Mouse (Mus musculus): Measurements from ENCODE around the gene Adcy9. TPM values are rescaled to one million over a fixed set of nuclear protein-coding genes. Genes with fewer than 3 reads are reported as not detected.

Gene Adcy9
- polyA plus RNA-seq, 1 experiment from 2014 or later = 0.66 TPM

DNA sequence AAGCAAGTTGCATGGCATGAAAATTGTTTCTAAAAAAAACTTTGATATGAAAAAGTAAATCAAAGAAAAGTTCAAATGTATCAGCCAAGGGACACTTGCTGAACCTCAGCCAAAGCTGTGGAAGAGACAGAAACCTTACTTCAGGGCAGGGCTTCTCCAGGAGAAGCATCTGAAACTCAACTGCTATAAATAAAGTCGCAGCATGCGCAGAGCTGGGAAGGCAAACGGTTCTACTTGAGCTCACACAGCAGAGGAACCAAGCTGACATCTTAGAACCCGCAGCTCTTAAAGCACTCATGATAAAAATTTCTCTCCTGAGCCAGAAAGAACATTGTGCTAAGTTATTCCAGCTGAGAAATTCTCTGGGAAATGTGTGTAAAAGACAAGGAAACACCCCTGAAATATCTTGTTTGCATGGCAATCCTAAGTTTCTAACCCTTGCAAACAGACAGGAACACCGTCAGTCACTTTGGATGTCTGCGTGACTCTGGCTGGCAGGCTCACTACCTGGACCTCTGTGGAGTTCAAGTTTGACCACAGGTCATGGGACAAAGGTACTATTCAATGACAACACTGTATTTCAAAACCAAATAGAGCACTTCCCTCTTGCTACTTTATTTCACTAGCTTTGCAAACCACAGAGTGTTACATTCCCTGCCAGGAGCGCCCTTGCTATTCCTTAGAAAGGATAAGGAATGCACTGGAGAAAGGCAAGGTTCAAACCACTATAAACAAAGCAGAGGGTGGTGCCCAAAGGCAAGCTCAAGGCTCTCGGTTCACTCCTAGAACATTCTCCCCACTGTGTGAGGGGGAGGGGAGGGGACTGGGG is 15.2 kb downstream of the Adcy9 start:
- DNase-seq (no peak), ATAC-seq (ENCODE audit: low read depth) (peak; percentile 30; the same call in 1 of the 2 replicates)
- no peak overlapping the region for H3K9ac ChIP-seq
- no peaks in the 10 kb centered on the region for H3K9me3 ChIP-seq (replicated peaks)
- 63% methylated on average over 8 of the region's 8 CpGs for WGBS (ENCODE audit: insufficient replicate concordance)
- peaks cover 42% of the 10 kb centered on the region for H3K4me1 ChIP-seq (replicated peaks)
- no peaks in the 10 kb centered on the region for H3K27me3 ChIP-seq
- H3K36me3 ChIP-seq = no peaks in the 10 kb centered on the region
- H3K4me2 ChIP-seq = no peak overlapping the region
- H3K27ac ChIP-seq = no peak overlapping the region
- H3K4me3 ChIP-seq (replicated peaks) = no peak overlapping the region

DNA sequence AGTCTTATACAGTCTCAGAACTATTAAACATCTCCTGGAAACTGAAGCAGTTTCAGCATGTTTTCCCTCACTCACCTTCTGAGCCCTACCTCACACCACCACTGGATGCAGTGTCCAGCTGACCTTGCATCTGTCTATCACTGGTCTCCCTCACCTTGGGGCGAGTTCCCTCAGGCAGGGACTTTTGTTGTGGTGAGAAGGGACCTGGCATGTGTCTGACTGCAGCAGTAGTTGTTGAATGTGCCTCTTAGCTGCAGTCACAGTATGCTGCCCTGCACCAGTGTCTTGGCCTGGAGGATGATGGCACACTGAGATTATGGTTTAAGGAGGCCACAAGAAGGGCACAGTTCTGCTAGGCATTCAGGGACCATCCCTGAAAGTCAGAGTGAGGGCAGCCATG is 19.2 kb downstream of the Adcy9 start:
- Histone ChIP-seq H3K27ac (no peak overlapping the region), H3K36me3 (no peaks in the 10 kb centered on the region), H3K4me2 (no peak overlapping the region), H3K9me3 (replicated peaks) (no peaks in the 10 kb centered on the region), H3K27me3 (no peaks in the 10 kb centered on the region), H3K4me3 (replicated peaks) (no peak overlapping the region), H3K9ac (no peak overlapping the region), H3K4me1 (replicated peaks) (peaks cover 36% of the 10 kb centered on the region)
- DNase-seq (no peak), ATAC-seq (ENCODE audit: low read depth) (no peak)
- WGBS (ENCODE audit: insufficient replicate concordance) = 49% methylated on average over 1 of the region's 1 CpGs

DNA sequence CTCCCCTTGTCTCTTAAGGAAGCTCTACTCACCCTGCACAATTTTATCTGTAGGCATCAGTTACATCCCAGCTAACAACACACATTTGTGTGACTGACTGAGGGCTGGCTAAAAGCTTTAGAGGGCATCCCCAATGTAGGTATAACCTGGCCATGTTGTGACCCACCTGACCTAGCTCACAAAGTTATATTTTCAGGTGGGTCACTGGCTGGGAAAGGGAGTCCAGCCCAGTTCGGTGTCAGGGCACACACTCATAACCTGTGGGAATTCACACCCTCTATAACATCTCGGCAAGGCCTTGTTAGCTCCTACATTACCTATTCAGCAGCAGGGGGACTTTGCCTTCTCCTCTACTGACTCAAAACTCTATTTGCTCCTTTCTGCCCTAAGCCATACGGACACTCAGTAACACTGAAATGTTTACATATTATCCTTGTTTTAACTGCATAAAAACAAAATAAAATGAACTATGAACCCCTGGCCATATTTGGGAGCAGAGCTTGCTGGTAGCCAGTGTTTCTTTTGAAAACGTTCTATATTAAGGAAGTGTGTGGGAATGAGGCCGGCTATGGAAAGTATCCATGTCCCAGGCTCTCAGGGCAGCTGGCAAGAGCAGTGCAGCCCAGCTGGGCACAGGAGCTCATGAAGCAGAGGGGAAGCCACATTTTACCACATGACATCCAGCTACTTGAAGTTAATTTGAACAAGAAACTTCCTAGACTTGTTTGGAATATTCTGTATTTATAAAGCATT is 20.7 kb downstream of the Adcy9 start:
- WGBS (ENCODE audit: insufficient replicate concordance) = 66% methylated on average over 5 of the region's 5 CpGs
- ATAC-seq (ENCODE audit: low read depth) = no peak
- Histone ChIP-seq H3K4me2 (no peak overlapping the region), H3K36me3 (no peaks in the 10 kb centered on the region), H3K27me3 (no peaks in the 10 kb centered on the region), H3K27ac (no peak overlapping the region), H3K4me3 (replicated peaks) (no peak overlapping the region), H3K9me3 (replicated peaks) (no peaks in the 10 kb centered on the region), H3K9ac (no peak overlapping the region), H3K4me1 (replicated peaks) (peaks cover 27% of the 10 kb centered on the region)
- DNase-seq = no peak

DNA sequence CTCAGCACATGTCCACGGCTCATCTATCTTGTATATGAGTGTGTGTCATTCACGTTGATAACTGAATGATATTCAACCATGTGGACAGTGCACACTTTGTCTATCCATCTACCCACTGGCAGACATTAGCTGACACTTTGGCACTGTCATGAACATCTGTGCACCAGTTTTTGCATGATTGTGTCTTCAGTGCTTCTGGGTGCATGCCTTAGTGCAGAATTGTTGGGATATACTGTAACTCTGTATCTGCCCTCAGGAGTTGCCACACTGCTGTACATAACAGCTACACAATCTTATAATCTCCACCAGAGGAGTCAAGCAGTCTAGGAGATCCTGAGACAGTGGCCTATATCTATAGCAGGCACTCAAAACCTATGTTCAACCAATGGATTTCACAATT is 21.5 kb downstream of the Adcy9 start:
- no peak overlapping the region for H3K9ac ChIP-seq
- no peak overlapping the region for H3K4me3 ChIP-seq (replicated peaks)
- DNase-seq (no peak), ATAC-seq (ENCODE audit: low read depth) (peak; percentile 43; the same call in 1 of the 2 replicates)
- peaks cover 24% of the 10 kb centered on the region for H3K4me1 ChIP-seq (replicated peaks)
- no peaks in the 10 kb centered on the region for H3K9me3 ChIP-seq (replicated peaks)
- no peaks in the 10 kb centered on the region for H3K36me3 ChIP-seq
- no peak overlapping the region for H3K27ac ChIP-seq
- 32% methylated on average over 2 of the region's 2 CpGs for WGBS (ENCODE audit: insufficient replicate concordance)
- H3K4me2 ChIP-seq = no peak overlapping the region
- H3K27me3 ChIP-seq = no peaks in the 10 kb centered on the region

DNA sequence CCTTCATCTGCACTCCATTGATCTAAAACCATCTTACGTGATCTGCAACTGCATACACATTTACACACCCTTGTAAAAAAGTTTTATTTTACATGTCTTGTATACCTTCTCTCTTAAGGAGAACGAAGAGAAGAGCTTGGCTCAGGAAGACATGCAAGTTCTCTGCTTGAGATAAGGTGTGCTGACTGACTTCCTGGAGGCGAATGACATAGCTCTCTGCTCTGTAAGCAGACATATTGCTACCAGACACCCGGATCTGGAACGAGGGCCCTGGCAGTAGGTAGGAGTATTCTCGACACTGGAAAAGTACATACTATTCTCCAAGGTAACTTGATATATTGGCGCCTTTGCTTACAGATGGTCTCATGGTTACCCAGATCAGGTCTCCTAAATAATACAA is 22.7 kb downstream of the Adcy9 start:
- no peak for DNase-seq
- WGBS (ENCODE audit: insufficient replicate concordance) = 37% methylated on average over 7 of the region's 7 CpGs
- no peaks in the 10 kb centered on the region for H3K27me3 ChIP-seq
- no peak overlapping the region for H3K27ac ChIP-seq
- H3K4me1 ChIP-seq (replicated peaks) = peaks cover 24% of the 10 kb centered on the region
- no peaks in the 10 kb centered on the region for H3K36me3 ChIP-seq
- no peak overlapping the region for H3K9ac ChIP-seq
- no peak overlapping the region for H3K4me2 ChIP-seq
- H3K4me3 ChIP-seq (replicated peaks) = no peak overlapping the region
- no peak for ATAC-seq (ENCODE audit: low read depth)
- H3K9me3 ChIP-seq (replicated peaks) = no peaks in the 10 kb centered on the region

DNA sequence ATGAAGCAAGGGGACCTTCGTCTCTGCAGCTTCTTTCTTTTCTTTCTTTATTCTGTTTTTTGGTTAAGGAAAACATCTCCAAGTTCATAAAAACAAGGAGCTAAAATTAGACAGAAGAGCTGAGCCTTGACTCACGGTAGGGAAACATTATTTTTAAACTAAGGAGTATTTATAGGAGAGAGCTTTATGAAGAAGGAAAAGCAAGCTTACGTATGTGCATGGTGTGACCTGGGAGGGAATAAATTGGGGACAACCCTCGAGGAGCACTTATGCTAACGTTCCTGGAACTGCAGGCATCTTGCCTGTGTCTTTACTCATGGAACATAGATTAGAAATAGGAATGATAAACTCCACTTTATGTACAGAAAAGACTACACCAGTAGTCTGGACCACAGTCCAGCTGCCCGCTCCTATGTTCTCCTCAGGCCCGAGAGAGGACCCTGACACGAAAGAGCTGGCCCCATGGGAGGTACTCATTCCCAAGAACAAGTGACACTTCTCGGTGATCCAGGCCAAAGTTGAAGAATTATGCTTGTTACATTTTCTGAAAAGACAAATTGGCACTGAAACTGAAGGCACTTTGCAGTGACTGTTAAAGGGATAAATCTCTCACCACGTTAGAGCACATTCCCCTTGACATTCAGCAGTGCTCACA is 24.5 kb downstream of the Adcy9 start:
- no peak overlapping the region for H3K27ac ChIP-seq
- ATAC-seq (ENCODE audit: low read depth) = no peak
- no peaks in the 10 kb centered on the region for H3K9me3 ChIP-seq (replicated peaks)
- no peak overlapping the region for H3K4me3 ChIP-seq (replicated peaks)
- no peaks in the 10 kb centered on the region for H3K36me3 ChIP-seq
- DNase-seq = no peak
- H3K4me1 ChIP-seq (replicated peaks) = peaks cover 19% of the 10 kb centered on the region
- no peaks in the 10 kb centered on the region for H3K27me3 ChIP-seq
- no peak overlapping the region for H3K4me2 ChIP-seq
- WGBS (ENCODE audit: insufficient replicate concordance) = 69% methylated on average over 10 of the region's 10 CpGs
- no peak overlapping the region for H3K9ac ChIP-seq

DNA sequence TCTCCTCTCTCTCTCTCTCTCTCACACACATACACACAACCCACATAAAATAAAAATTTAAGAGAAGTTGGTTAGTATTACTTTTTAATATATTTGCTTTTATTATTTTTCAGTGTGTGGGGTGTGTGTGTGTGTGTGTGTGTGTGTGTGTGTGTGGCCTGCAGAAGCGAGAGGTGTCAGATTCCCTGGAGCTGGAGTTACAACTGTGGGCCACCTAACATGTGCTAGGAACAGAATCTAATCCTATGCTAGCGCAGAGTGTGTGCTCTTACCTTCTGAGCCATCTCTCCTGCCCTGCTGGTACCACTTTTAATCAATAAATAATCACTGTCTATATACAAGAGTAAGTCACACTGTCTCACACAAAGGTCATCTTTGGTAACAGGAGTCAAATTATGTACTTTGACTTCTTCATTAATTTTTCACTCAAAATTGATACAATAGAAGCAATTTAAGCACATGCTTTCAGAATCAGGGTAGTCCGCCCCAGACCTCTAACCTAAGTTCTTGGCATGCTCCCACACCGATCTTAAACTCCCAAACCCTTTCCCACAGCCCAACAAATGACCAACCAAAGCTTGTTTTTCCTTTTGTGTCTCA is 25.2 kb downstream of the Adcy9 start:
- Histone ChIP-seq H3K36me3 (no peaks in the 10 kb centered on the region), H3K9me3 (replicated peaks) (no peaks in the 10 kb centered on the region), H3K27ac (no peak overlapping the region), H3K4me1 (replicated peaks) (peaks cover 19% of the 10 kb centered on the region), H3K27me3 (no peaks in the 10 kb centered on the region), H3K4me3 (replicated peaks) (no peak overlapping the region), H3K4me2 (no peak overlapping the region), H3K9ac (no peak overlapping the region)
- DNase-seq = no peak
- no peak for ATAC-seq (ENCODE audit: low read depth)
- WGBS (ENCODE audit: insufficient replicate concordance) = 61% methylated on average over 4 of the region's 4 CpGs

DNA sequence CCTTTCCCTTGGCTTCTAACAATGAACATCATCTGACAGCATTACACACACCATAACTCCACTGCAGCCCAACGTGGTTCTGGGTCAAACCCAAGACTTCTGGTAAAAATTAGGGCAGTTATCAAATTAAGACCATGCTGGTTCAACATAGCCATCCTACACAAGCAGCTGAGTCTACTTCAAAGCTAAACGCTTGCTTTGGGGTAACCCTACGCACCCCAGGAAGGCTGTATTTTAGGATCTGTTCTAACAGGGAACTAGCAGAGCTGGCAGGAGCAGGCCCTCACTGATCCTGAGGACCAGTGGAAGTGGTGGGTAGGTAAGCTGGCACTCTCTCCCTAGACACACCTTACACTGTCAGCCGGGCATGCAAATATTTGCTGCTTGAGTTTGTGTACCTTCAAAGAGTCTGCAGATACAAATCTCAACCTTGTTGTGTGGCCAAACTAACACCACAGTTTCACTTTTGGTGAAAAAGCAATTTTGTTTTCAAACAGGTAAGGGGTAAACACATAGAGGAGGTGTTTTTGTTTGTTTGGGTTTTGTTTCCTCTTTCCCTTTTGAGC is 36.7 kb downstream of the Adcy9 start:
- H3K27ac ChIP-seq = no peak overlapping the region
- no peak overlapping the region for H3K4me3 ChIP-seq (replicated peaks)
- peaks cover 7% of the 10 kb centered on the region for H3K4me1 ChIP-seq (replicated peaks)
- DNase-seq = no peak
- WGBS (ENCODE audit: insufficient replicate concordance) = 50% methylated on average over 4 of the region's 4 CpGs
- H3K4me2 ChIP-seq = no peak overlapping the region
- no peaks in the 10 kb centered on the region for H3K27me3 ChIP-seq
- H3K9ac ChIP-seq = no peak overlapping the region
- H3K36me3 ChIP-seq = no peaks in the 10 kb centered on the region
- ATAC-seq (ENCODE audit: low read depth) = no peak
- H3K9me3 ChIP-seq (replicated peaks) = no peaks in the 10 kb centered on the region

DNA sequence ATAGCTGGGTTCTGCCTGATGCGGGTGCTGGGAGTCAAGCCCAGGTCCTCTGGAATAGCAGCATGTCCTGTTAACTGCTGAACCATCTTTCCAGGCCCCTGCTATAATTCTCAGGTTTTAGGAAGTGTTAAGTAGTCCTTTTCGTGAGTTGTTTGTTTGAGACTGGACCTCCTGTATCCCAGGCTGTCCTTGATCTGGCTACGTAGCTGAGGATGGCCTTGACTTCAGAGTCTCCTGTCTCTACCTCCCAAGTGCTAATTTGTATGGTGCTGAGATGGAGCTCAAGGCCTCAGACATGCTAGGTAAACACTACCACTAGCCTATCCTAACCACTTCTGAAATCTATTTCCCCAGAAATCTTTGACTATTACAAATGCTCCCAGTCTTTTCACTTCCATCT is 37.9 kb downstream of the Adcy9 start:
- Histone ChIP-seq H3K4me1 (replicated peaks) (peaks cover 7% of the 10 kb centered on the region), H3K9ac (no peak overlapping the region), H3K36me3 (no peaks in the 10 kb centered on the region), H3K27ac (no peak overlapping the region), H3K4me3 (replicated peaks) (no peak overlapping the region), H3K27me3 (no peaks in the 10 kb centered on the region), H3K4me2 (no peak overlapping the region), H3K9me3 (replicated peaks) (no peaks in the 10 kb centered on the region)
- DNase-seq = no peak
- ATAC-seq (ENCODE audit: low read depth) = no peak
- 80% methylated on average over 3 of the region's 3 CpGs for WGBS (ENCODE audit: insufficient replicate concordance)

DNA sequence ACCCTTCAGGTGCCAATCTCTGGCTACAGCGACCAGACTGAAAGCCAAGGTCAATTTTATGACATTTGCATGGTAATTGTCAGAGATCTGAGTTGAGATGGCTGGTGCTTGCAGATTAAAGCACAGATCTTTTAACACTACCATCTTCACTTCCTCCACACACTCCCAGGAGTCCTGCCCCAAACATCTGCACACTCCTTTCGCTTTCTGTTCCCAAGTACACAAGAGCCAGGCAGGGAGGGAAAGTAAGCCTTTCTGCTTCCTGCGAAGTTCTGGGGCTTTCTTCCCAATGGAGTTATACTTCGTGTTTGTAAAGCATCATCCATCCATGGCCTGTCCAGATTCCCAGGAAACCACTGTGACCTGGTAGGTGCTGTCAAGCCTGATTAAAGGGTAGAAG is 38.8 kb downstream of the Adcy9 start:
- Histone ChIP-seq H3K27me3 (no peaks in the 10 kb centered on the region), H3K4me1 (replicated peaks) (peaks cover 7% of the 10 kb centered on the region), H3K27ac (no peak overlapping the region), H3K36me3 (no peaks in the 10 kb centered on the region), H3K4me2 (no peak overlapping the region), H3K4me3 (replicated peaks) (no peak overlapping the region), H3K9ac (no peak overlapping the region), H3K9me3 (replicated peaks) (no peaks in the 10 kb centered on the region)
- no peak for ATAC-seq (ENCODE audit: low read depth)
- WGBS (ENCODE audit: insufficient replicate concordance) = 60% methylated on average over 4 of the region's 4 CpGs
- DNase-seq = no peak

DNA sequence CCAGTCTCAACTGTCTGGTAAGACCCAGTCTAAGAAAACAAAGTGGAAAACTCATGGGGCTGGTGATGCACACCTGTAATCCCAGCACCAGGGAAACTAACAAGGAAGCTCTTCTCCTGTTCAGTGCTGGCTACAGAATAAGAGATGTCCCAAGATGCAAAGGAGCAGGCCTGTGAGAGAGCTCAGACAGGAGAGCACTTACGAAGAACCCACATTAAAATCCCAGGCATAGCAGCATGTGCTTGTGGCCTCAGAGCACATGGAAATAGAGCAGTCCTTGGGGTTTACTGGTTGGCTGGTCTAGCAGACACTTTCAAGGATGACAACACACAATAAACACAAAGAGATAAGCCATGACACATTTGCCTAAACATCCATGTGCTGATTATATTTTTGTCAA is 41.5 kb downstream of the Adcy9 start:
- Histone ChIP-seq H3K4me3 (replicated peaks) (no peak overlapping the region), H3K4me1 (replicated peaks) (peaks cover 7% of the 10 kb centered on the region), H3K4me2 (no peak overlapping the region), H3K9ac (no peak overlapping the region), H3K9me3 (replicated peaks) (no peaks in the 10 kb centered on the region), H3K27me3 (no peaks in the 10 kb centered on the region), H3K36me3 (no peaks in the 10 kb centered on the region), H3K27ac (no peak overlapping the region)
- ATAC-seq (ENCODE audit: low read depth) (no peak), DNase-seq (no peak)
- 72% methylated on average over 1 of the region's 1 CpGs for WGBS (ENCODE audit: insufficient replicate concordance)
